Mouse (Mus musculus) bone marrow macrophage, adult 2 months (primary cell): Measurements from ENCODE around the gene Olfr70. TPM values are rescaled to one million over a fixed set of nuclear protein-coding genes. Genes with fewer than 3 reads are reported as not detected.

ENCODE experiments used
- H3K27ac ChIP-seq: 2 replicates; pipeline ENCODE4 v1.5.1; 2012; ENCODE audit warnings: low read depth, low read length; ENCODE audit not compliant: insufficient read depth
- H3K4me1 ChIP-seq: 2 replicates; pipeline ENCODE4 v1.6.1; 2012; ENCODE audit warnings: low read length; ENCODE audit not compliant: control insufficient read depth, insufficient read depth
- H3K4me3 ChIP-seq: 2 replicates; pipeline ENCODE4 v1.5.1; 2012; ENCODE audit warnings: mild to moderate bottlenecking, low read length, moderate library complexity; ENCODE audit not compliant: insufficient read depth
- CTCF ChIP-seq: IDR thresholded peaks from 2 replicates; pipeline ENCODE4 v1.5.1; 2012; ENCODE audit warnings: low read depth, mild to moderate bottlenecking, low read length, moderate library complexity
- POLR2A ChIP-seq: IDR thresholded peaks from 2 replicates; pipeline ENCODE4 v1.6.1; 2012; ENCODE audit warnings: mild to moderate bottlenecking, low read depth, low read length, borderline replicate concordance
- polyA plus RNA-seq: library from polyadenylated mRNA; stranded (reverse); fragments of >200 nt; gene quantifications from 2 replicates; pipeline ENCODE4 v1.2.4, GENCODE M21; 2012; ENCODE audit not compliant: missing spikeins, insufficient read depth, insufficient read length

Olfr70 gene
- not detected in 2 replicates for polyA plus RNA-seq

DNA sequence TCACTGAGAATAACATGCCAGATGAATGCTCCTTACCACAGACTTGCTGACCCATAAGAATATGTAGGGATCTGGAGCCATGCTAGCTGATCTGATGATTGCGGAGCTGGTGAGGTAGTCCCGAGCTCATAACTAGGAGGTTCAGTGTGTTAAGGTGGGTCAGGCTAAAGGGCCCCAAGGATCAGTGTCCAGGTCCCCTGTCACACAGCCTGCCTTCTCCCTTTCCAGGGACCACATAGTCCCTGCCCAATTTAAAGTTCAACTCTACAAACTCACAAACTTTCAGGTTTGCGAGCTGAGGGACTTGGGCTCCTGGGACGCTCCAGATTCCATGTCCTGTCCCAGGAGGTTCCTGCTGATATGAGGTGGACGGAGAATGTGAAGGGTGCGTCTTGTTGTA, at the start of gene Olfr70:
Gene Olfr70 (minus strand): TSS at position 101 of the 400 bp plus-strand sequence.
- no peak within 1 kb of the TSS for H3K27ac ChIP-seq
- TF ChIP-seq CTCF, result no peak
- no peak for TF ChIP-seq POLR2A
- H3K4me1 ChIP-seq, result no peaks in the 10 kb centered on the region
- H3K4me3 ChIP-seq, result no peak within 1 kb of the TSS

- no peak overlapping the region for H3K4me3 ChIP-seq
These were observed 44.6 kb upstream of the Olfr70 start for GRCm38 (mm10) chr4:43745187-43745586.

GRCm38 (mm10) chr4:43743099-43743498, 42.5 kb upstream of the Olfr70 start:
- TF ChIP-seq POLR2A, result no peak
- no peak for TF ChIP-seq CTCF
- H3K4me1 ChIP-seq, result no peaks in the 10 kb centered on the region
- no peak overlapping the region for H3K27ac ChIP-seq
- H3K4me3 ChIP-seq, result no peak overlapping the region

More at GRCm38 (mm10) chr4:43745187-43745586, 44.6 kb upstream of the Olfr70 start:
- Histone ChIP-seq H3K27ac (no peak overlapping the region), H3K4me1 (no peaks in the 10 kb centered on the region)
- TF ChIP-seq CTCF, result no peak
- no peak for TF ChIP-seq POLR2A

- Histone ChIP-seq H3K4me1 (no peaks in the 10 kb centered on the region), H3K4me3 (no peak overlapping the region), H3K27ac (no peak overlapping the region)
- TF ChIP-seq POLR2A, result no peak
- no peak for TF ChIP-seq CTCF
These were observed 42.0 kb upstream of the Olfr70 start for GRCm38 (mm10) chr4:43742637-43743036.

- TF ChIP-seq POLR2A (no peak), CTCF (no peak)
- Histone ChIP-seq H3K27ac (no peak overlapping the region), H3K4me1 (no peaks in the 10 kb centered on the region), H3K4me3 (no peak overlapping the region)
These were observed 40.9 kb upstream of the Olfr70 start for GRCm38 (mm10) chr4:43741526-43741925.

GRCm38 (mm10) chr4:43738989-43739674, 38.5 kb upstream of the Olfr70 start:
- H3K4me1 ChIP-seq, result no peaks in the 10 kb centered on the region
- H3K27ac ChIP-seq, result no peak overlapping the region
- TF ChIP-seq CTCF (no peak), POLR2A (no peak)
- no peak overlapping the region for H3K4me3 ChIP-seq

GRCm38 (mm10) chr4:43737144-43737543, 36.5 kb upstream of the Olfr70 start:
- TF ChIP-seq POLR2A, result no peak
- no peak for TF ChIP-seq CTCF
- Histone ChIP-seq H3K27ac (no peak overlapping the region), H3K4me1 (no peaks in the 10 kb centered on the region), H3K4me3 (no peak overlapping the region)

DNA sequence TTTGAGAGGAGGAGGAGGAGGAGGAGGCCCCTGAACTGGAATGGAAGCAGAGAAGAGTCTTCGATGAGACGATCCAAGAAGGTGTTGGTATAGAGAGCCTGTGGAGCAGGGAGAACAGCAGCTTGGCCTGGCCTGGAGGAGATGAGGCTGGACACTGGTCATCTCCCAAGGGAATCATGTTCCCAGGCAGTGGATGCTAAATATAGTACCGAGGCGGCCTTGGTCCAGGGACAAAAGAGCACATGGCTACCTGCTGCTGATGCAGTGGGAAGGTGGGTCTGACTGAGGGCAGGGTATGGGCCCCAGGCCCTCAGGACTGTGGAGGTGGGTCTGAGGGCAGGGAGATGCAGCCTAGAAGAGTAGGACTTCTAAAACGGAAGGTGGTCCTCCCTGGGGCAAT, 32.6 kb upstream of the Olfr70 start:
- no peaks in the 10 kb centered on the region for H3K4me1 ChIP-seq
- no peak overlapping the region for H3K27ac ChIP-seq
- no peak overlapping the region for H3K4me3 ChIP-seq
- TF ChIP-seq CTCF, result no peak
- no peak for TF ChIP-seq POLR2A

DNA sequence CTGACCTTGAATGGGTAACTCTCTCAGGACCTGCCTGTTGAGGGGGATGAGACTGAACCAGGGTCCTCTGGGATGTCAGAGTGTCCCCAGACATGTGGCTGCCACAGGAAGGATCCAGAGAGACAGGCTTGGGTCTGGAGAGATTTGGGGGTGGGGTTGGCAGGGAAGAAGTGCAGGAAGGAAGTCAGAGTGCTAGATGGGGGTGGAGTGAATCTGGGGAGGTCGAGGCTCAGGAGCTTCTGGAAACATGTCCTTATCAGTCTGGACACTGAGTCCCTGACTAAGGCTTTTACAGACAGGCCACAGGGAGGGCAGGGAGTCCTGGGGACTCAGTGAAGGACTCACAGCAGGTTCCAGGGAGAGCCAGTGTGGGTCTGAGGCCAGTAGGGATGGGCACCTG, 31.6 kb upstream of the Olfr70 start:
- Histone ChIP-seq H3K27ac (no peak overlapping the region), H3K4me1 (no peaks in the 10 kb centered on the region), H3K4me3 (no peak overlapping the region)
- TF ChIP-seq CTCF, result no peak
- TF ChIP-seq POLR2A, result no peak

DNA sequence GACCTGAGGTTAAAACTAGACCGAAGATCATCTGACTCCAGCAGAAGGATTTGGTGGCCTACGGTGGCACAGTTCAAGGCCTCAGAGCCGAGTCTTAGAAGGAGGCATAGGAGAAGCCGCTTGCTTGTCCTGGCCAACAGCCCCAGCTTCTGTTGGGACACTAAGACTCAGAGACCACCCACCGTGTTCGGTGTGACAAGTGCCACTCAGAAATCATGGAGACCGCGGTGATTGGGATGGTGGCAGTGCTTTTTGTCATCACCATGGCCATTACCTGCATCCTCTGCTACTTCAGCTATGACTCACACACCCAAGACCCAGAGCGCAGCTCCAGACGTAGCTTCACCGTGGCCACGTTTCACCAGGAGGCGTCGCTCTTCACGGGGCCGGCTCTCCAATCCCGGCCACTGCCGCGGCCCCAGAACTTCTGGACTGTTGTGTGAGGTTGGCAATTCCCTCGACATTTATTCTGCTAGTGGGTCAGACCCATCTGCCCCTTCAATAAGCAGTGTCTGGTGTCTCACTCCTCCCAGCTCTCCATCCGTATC, 30.2 kb upstream of the Olfr70 start:
- H3K27ac ChIP-seq, result no peak overlapping the region
- H3K4me3 ChIP-seq, result no peak overlapping the region
- no peak for TF ChIP-seq CTCF
- no peak for TF ChIP-seq POLR2A
- H3K4me1 ChIP-seq, result no peaks in the 10 kb centered on the region

DNA sequence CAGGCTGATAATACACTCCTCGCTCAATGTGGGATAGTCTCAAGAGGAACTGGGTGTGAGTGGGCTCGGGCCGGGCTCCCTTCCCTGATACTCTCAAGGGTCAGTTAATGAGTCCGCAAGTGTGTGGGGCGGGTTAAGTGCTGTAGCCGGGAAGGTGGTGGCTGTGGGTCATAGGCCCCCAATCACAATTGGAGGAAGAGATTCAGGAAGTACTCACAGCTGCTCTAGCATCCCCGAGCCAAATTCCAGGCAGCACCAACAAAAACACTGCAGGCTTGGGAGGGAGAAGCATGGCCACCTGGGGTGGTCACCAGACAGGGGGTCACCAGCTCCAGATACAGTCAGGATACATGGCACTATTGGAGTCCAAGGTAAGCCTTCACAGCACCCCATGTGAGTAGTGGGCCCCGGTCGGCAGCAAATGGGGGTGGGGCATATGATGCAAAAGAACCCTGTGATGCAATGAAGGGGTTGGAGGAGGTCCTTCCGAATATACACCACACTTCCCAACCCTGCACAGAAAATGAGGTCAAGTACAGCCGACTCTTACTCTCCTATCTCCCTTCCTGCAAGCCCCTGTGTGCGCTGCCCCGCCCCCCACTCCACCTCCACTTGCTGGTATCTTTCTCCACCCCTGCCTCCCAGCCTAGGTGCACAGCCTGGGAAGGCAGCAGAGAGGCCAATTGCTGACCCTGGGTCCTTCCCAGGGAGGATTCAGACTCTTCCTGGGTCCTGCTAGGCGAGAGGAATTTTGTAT, 29.4 kb upstream of the Olfr70 start, which contains the start of gene Spaar:
Gene Spaar (plus strand): TSS at position 241 of the 757 bp plus-strand sequence.
- TF ChIP-seq POLR2A (no peak), CTCF (no peak)
- Histone ChIP-seq H3K27ac (no peak within 1 kb of the TSS), H3K4me1 (no peaks in the 10 kb centered on the region), H3K4me3 (no peak within 1 kb of the TSS)
